Mouse (Mus musculus) MEL (cell line): Measurements from ENCODE around the gene Fev.
A peak's percentile ranks its signal among the peaks of the same experiment; 100 is the strongest.

Source experiments
- CTCF ChIP-seq, 3 experiments: IDR thresholded peaks in 2 of 3; conservative IDR thresholded peaks in 1 of 3; 2 replicates each; pipeline ENCODE4 v1.5.1; 2011 to 2012; ENCODE audit warnings: low read length in 3 of 3, low read depth in 2 of 3, mild to moderate bottlenecking in 2 of 3, improper control_type of control experiment in 1 of 3, inconsistent platforms in 1 of 3, mixed read lengths in 1 of 3, moderate library complexity in 1 of 3; ENCODE audit not compliant: control insufficient read depth in 1 of 3, insufficient read depth in 1 of 3, poor library complexity in 1 of 3, severe bottlenecking in 1 of 3
- MAFK ChIP-seq: IDR thresholded peaks from 2 replicates; pipeline ENCODE4 v1.6.1; 2011; ENCODE audit warnings: low read depth, mild to moderate bottlenecking, low read length, improper control_type of control experiment, borderline replicate concordance
- MAX ChIP-seq: IDR thresholded peaks from 2 replicates; pipeline ENCODE4 v1.6.1; 2011; ENCODE audit warnings: low read length, improper control_type of control experiment
- POLR2A ChIP-seq, 2 experiments: IDR thresholded peaks; 2 replicates each; pipeline ENCODE4 v1.6.1; 2011 to 2012; ENCODE audit warnings: low read length in 2 of 2, mild to moderate bottlenecking in 2 of 2, control low read depth in 1 of 2, improper control_type of control experiment in 1 of 2, low read depth in 1 of 2, moderate library complexity in 1 of 2; ENCODE audit not compliant: control insufficient read depth in 1 of 2, insufficient read depth in 1 of 2, poor library complexity in 1 of 2
- SIN3A ChIP-seq: IDR thresholded peaks from 2 replicates; pipeline ENCODE4 v1.6.1; 2012; ENCODE audit warnings: low read length, improper control_type of control experiment, inconsistent platforms
- ZNF384 ChIP-seq: IDR thresholded peaks from 2 replicates; pipeline ENCODE4 v1.6.1; 2012; ENCODE audit warnings: low read depth, mild to moderate bottlenecking, inconsistent platforms, low read length, improper control_type of control experiment

- TF ChIP-seq MAX (no peak), CTCF (IDR thresholded peaks at IDR 0.05 in 2 of 3, conservative IDR thresholded peaks at IDR 0.05 in 1 of 3; ENCODE audit: control insufficient read depth in 1 of 3, insufficient read depth in 1 of 3, low read depth in 2 of 3, low read length in 3 of 3, poor library complexity in 1 of 3, severe bottlenecking in 1 of 3) (peak; percentile 3 to 44 (median 28); a peak in 3 of 6 replicates), MAFK (no peak), POLR2A (IDR thresholded peaks at IDR 0.05; ENCODE audit: control insufficient read depth in 1 of 2, insufficient read depth in 1 of 2, low read depth in 1 of 2, low read length in 2 of 2, poor library complexity in 1 of 2) (no peak), SIN3A (no peak), ZNF384 (no peak)
Measured at GRCm38 (mm10) chr1:74861783-74862182, 23.4 kb downstream of the Fev start.
